Mouse (Mus musculus) C2C12 (cell line): ENCODE results near the gene Snrpd3.

Source experiments
- CEBPB ChIP-seq: IDR thresholded peaks from one replicate; pipeline ENCODE4 v1.6.1; 2011; ENCODE audit warnings: low read depth, mild to moderate bottlenecking, control low read depth, moderate library complexity
- CTCF ChIP-seq: IDR thresholded peaks from one replicate; pipeline ENCODE4 v1.5.1; 2011; ENCODE audit not compliant: control insufficient read depth, insufficient read depth, insufficient read length
- MYOG ChIP-seq: IDR thresholded peaks from one replicate; pipeline ENCODE4 v1.6.1; 2011; ENCODE audit not compliant: control insufficient read depth, insufficient read length; ENCODE audit errors: extremely low read depth

DNA sequence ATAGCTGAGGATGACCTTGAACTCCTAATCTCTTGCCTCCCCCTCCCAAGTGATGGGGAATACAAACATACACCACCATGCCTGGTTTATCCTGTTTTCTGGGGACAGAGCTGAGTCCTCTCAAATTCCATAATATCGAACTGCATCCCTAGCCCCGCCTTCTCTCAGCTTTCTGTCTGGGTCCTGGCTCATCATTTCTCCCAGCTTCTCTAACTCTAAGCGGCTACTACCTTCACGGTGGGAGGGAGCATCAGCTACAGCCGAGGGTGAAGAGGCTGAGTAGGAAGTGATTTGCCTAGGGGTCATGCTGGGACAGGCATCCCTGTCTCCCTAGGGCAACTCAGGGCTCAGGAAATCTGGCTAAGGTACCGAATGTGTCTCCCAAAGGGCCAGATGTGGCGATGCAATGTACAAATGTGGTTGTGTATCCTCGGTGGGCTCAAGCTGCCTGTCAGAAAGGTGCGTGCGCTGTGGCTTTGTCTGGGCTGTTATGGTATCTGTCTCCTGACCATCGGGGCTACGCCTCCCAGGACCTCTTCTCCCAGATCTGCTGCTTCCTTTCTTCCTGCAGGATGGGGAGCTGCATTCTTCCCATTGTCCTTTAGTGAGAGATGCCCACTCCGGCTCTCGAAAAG, 41.8 kb downstream of the Snrpd3 start:
- TF ChIP-seq CTCF: no peak
- no peak for TF ChIP-seq CEBPB
- no peak for TF ChIP-seq MYOG
